Mouse (Mus musculus) heart, embryonic 16.5 days (tissue): ENCODE results near the gene Neurod2. TPM values are rescaled to one million over a fixed set of nuclear protein-coding genes. Genes with fewer than 3 reads are reported as not detected.

Experiments used
- polyA plus RNA-seq: library from polyadenylated mRNA; unstranded; fragments of >200 nt; fragmentation: Nextera tagmentation; extraction: Ambion mirVana; gene quantifications from 2 replicates; pipeline ENCODE4 v1.2.1, GENCODE M21; 2015

Gene Neurod2
- polyA plus RNA-seq, 1 experiment from 2014 or later: not detected

Other genes starting within 250 kb of the Neurod2 start
- gene Fbxl20, start 179.2 kb downstream of the Neurod2 start, polyA plus RNA-seq: 14.9 and 15.9 TPM in 2 replicates
- 45.7 and 49.2 TPM in 2 replicates for gene Med1, start 136.4 kb downstream of the Neurod2 start, polyA plus RNA-seq
- gene Cdk12, start 126.6 kb downstream of the Neurod2 start, polyA plus RNA-seq: 6.2 and 6.4 TPM in 2 replicates
- gene Ppp1r1b, start 18.8 kb upstream of the Neurod2 start, polyA plus RNA-seq: 74.0 and 75.8 TPM in 2 replicates
- 43.0 and 43.2 TPM in 2 replicates for gene Stard3, start 28.7 kb upstream of the Neurod2 start, polyA plus RNA-seq
- 175 TPM in 2 replicates for gene Tcap, start 54.2 kb upstream of the Neurod2 start, polyA plus RNA-seq
- gene Pnmt, start 56.8 kb upstream of the Neurod2 start, polyA plus RNA-seq: 0.37 and 0.39 TPM in 2 replicates
- gene Pgap3, start 70.8 kb upstream of the Neurod2 start, polyA plus RNA-seq: 18.0 and 19.0 TPM in 2 replicates
- 34.1 and 41.9 TPM in 2 replicates for gene Erbb2, start 82.8 kb upstream of the Neurod2 start, polyA plus RNA-seq
- gene Mien1, start 109.3 kb upstream of the Neurod2 start, polyA plus RNA-seq: 100 and 115 TPM in 2 replicates
- gene Grb7, start 116.7 kb upstream of the Neurod2 start, polyA plus RNA-seq: 1.9 and 4.3 TPM in 2 replicates
- 1.0 and 4.0 TPM in 2 replicates for gene Ikzf3, start 216.4 kb upstream of the Neurod2 start, polyA plus RNA-seq
- gene Zpbp2, start 221.4 kb upstream of the Neurod2 start, polyA plus RNA-seq: 0.42 and 0.62 TPM in 2 replicates